Mouse (Mus musculus): ENCODE results near the gene Bcl9l. TPM values are rescaled to one million over a fixed set of nuclear protein-coding genes. Genes with fewer than 3 reads are reported as not detected.
"Not testable (repeated sequence)": the region's sequence is repeated elsewhere in the genome, so short reads cannot be mapped to it uniquely, and the experiment has no call there.

Gene Bcl9l
- polyA plus RNA-seq (2014; fragmentation: Nextera tagmentation; extraction: Ambion mirVana): 12.6 and 14.9 TPM in 2 replicates

- Histone ChIP-seq H3K36me3 (ENCODE audit: control insufficient read depth, insufficient read depth, low read length) (no peaks in the 10 kb centered on the region), H3K4me1 (ENCODE audit: control insufficient read depth, insufficient read depth, low read length) (peaks cover 45% of the 10 kb centered on the region), H3K4me2 (ENCODE audit: low read length) (peak within 1 kb of the TSS; percentile 99), H3K9me3 (ENCODE audit: control insufficient read depth, low read length) (no peaks in the 10 kb centered on the region), H3K4me3 (replicated peaks; ENCODE audit: low read depth, low read length) (peak within 1 kb of the TSS; percentile 77), H3K9ac (replicated peaks; ENCODE audit: low read length) (peak within 1 kb of the TSS; percentile 90), H3K27me3 (ENCODE audit: control insufficient read depth, insufficient read depth, low read length) (no peaks in the 10 kb centered on the region), H3K27ac (replicated peaks; ENCODE audit: low read depth, low read length) (peak within 1 kb of the TSS; percentile 97)
- DNase-seq (peak; percentile 96), ATAC-seq (ENCODE audit: low FRiP score, low TSS enrichment) (peak; percentile 70)
- under 1% methylated on average over 30 of the region's 31 CpGs for WGBS
Observed at GRCm38 (mm10) chr9:44482552-44482951, at the start of gene Bcl9l. TSS of gene Bcl9l (plus strand) at chr9:44482825.

- H3K27me3 ChIP-seq (ENCODE audit: control insufficient read depth, insufficient read depth, low read length): no peaks in the 10 kb centered on the region
- no peak overlapping the region for H3K4me3 ChIP-seq (replicated peaks; ENCODE audit: low read depth, low read length)
- ATAC-seq (ENCODE audit: low FRiP score, low TSS enrichment) (no peak), DNase-seq (no peak)
- no peaks in the 10 kb centered on the region for H3K9me3 ChIP-seq (ENCODE audit: control insufficient read depth, low read length)
- H3K4me1 ChIP-seq (ENCODE audit: control insufficient read depth, insufficient read depth, low read length): no peaks in the 10 kb centered on the region
- no peaks in the 10 kb centered on the region for H3K36me3 ChIP-seq (ENCODE audit: control insufficient read depth, insufficient read depth, low read length)
- no peak overlapping the region for H3K4me2 ChIP-seq (ENCODE audit: low read length)
- H3K27ac ChIP-seq (replicated peaks; ENCODE audit: low read depth, low read length): no peak overlapping the region
- no peak overlapping the region for H3K9ac ChIP-seq (replicated peaks; ENCODE audit: low read length)
- 83% methylated on average over 6 of the region's 6 CpGs for WGBS
Observed at GRCm38 (mm10) chr9:44435747-44436146, 46.9 kb upstream of the Bcl9l start.

- WGBS: 84% methylated on average over 19 of the region's 19 CpGs
- H3K9ac ChIP-seq (replicated peaks; ENCODE audit: low read length): no peak within 1 kb of the TSS
- no peak within 1 kb of the TSS for H3K4me3 ChIP-seq (replicated peaks; ENCODE audit: low read depth, low read length)
- DNase-seq: no peak
- ATAC-seq (ENCODE audit: low FRiP score, low TSS enrichment): no peak
- H3K36me3 ChIP-seq (ENCODE audit: control insufficient read depth, insufficient read depth, low read length): no peaks in the 10 kb centered on the region
- H3K4me2 ChIP-seq (ENCODE audit: low read length): no peak within 1 kb of the TSS
- H3K4me1 ChIP-seq (ENCODE audit: control insufficient read depth, insufficient read depth, low read length): no peaks in the 10 kb centered on the region
- H3K27ac ChIP-seq (replicated peaks; ENCODE audit: low read depth, low read length): no peak within 1 kb of the TSS
- H3K9me3 ChIP-seq (ENCODE audit: control insufficient read depth, low read length): no peaks in the 10 kb centered on the region
- H3K27me3 ChIP-seq (ENCODE audit: control insufficient read depth, insufficient read depth, low read length): no peaks in the 10 kb centered on the region
Observed at GRCm38 (mm10) chr9:44440961-44441360, 41.7 kb upstream of the Bcl9l start, which contains the start of gene Foxr1. TSS of gene Foxr1 (minus strand) at chr9:44441136.

- DNase-seq; H3K4me3 ChIP-seq (replicated peaks; ENCODE audit: low read depth, low read length); H3K27ac ChIP-seq (replicated peaks; ENCODE audit: low read depth, low read length); H3K9me3 ChIP-seq (ENCODE audit: control insufficient read depth, low read length); H3K36me3 ChIP-seq (ENCODE audit: control insufficient read depth, insufficient read depth, low read length); H3K9ac ChIP-seq (replicated peaks; ENCODE audit: low read length); H3K27me3 ChIP-seq (ENCODE audit: control insufficient read depth, insufficient read depth, low read length); H3K4me2 ChIP-seq (ENCODE audit: low read length); ATAC-seq (ENCODE audit: low FRiP score, low TSS enrichment); H3K4me1 ChIP-seq (ENCODE audit: control insufficient read depth, insufficient read depth, low read length): not testable (repeated sequence)
- 85% methylated on average over 7 of the region's 7 CpGs for WGBS
Observed at GRCm38 (mm10) chr9:44444402-44445025, 38.1 kb upstream of the Bcl9l start.

- Histone ChIP-seq H3K36me3 (ENCODE audit: control insufficient read depth, insufficient read depth, low read length) (no peaks in the 10 kb centered on the region), H3K4me2 (ENCODE audit: low read length) (no peak overlapping the region), H3K9me3 (ENCODE audit: control insufficient read depth, low read length) (no peaks in the 10 kb centered on the region), H3K9ac (replicated peaks; ENCODE audit: low read length) (no peak overlapping the region), H3K4me1 (ENCODE audit: control insufficient read depth, insufficient read depth, low read length) (peaks cover 7% of the 10 kb centered on the region), H3K27ac (replicated peaks; ENCODE audit: low read depth, low read length) (no peak overlapping the region), H3K4me3 (replicated peaks; ENCODE audit: low read depth, low read length) (no peak overlapping the region), H3K27me3 (ENCODE audit: control insufficient read depth, insufficient read depth, low read length) (no peaks in the 10 kb centered on the region)
- DNase-seq: no peak
- no peak for ATAC-seq (ENCODE audit: low FRiP score, low TSS enrichment)
Observed at GRCm38 (mm10) chr9:44450387-44450786, 32.2 kb upstream of the Bcl9l start.

- DNase-seq: peak; percentile 93
- H3K27ac ChIP-seq (replicated peaks; ENCODE audit: low read depth, low read length): no peak overlapping the region
- ATAC-seq (ENCODE audit: low FRiP score, low TSS enrichment): peak; percentile 62
Observed at GRCm38 (mm10) chr9:44454132-44454890, 28.3 kb upstream of the Bcl9l start.

GRCm38 (mm10) chr9:44454891-44455220 is 27.8 kb upstream of the Bcl9l start, which contains the start of gene Upk2:
TSS of gene Upk2 (minus strand) at chr9:44454976.
- 0 out of 2 replicates have a peak within 1 kb of the TSS, but pooled peaks have one; percentile 0 for H3K9ac ChIP-seq (replicated peaks; ENCODE audit: low read length)
- H3K4me3 ChIP-seq (replicated peaks; ENCODE audit: low read depth, low read length): no peak within 1 kb of the TSS
- 25% methylated on average over 4 of the region's 4 CpGs for WGBS
- no peak within 1 kb of the TSS for H3K27ac ChIP-seq (replicated peaks; ENCODE audit: low read depth, low read length)
- H3K36me3 ChIP-seq (ENCODE audit: control insufficient read depth, insufficient read depth, low read length): no peaks in the 10 kb centered on the region
- H3K9me3 ChIP-seq (ENCODE audit: control insufficient read depth, low read length): no peaks in the 10 kb centered on the region
- ATAC-seq (ENCODE audit: low FRiP score, low TSS enrichment): no peak
- no peak within 1 kb of the TSS for H3K4me2 ChIP-seq (ENCODE audit: low read length)
- peak; percentile 21 for DNase-seq
- peaks cover 32% of the 10 kb centered on the region for H3K4me1 ChIP-seq (ENCODE audit: control insufficient read depth, insufficient read depth, low read length)
- no peaks in the 10 kb centered on the region for H3K27me3 ChIP-seq (ENCODE audit: control insufficient read depth, insufficient read depth, low read length)

More at GRCm38 (mm10) chr9:44454132-44454890, 28.3 kb upstream of the Bcl9l start:
- H3K9me3 ChIP-seq (ENCODE audit: control insufficient read depth, low read length): no peaks in the 10 kb centered on the region
- H3K27me3 ChIP-seq (ENCODE audit: control insufficient read depth, insufficient read depth, low read length): no peaks in the 10 kb centered on the region
- H3K36me3 ChIP-seq (ENCODE audit: control insufficient read depth, insufficient read depth, low read length): no peaks in the 10 kb centered on the region
- H3K4me3 ChIP-seq (replicated peaks; ENCODE audit: low read depth, low read length): no peak overlapping the region
- H3K9ac ChIP-seq (replicated peaks; ENCODE audit: low read length): no peak overlapping the region
- H3K4me1 ChIP-seq (ENCODE audit: control insufficient read depth, insufficient read depth, low read length): peaks cover 32% of the 10 kb centered on the region
- 10% methylated on average over 14 of the region's 14 CpGs for WGBS
- H3K4me2 ChIP-seq (ENCODE audit: low read length): no peak overlapping the region

- ATAC-seq (ENCODE audit: low FRiP score, low TSS enrichment): peak; percentile 94
- Histone ChIP-seq H3K4me2 (ENCODE audit: low read length) (peak overlapping the region; percentile 53), H3K27ac (replicated peaks; ENCODE audit: low read depth, low read length) (peak overlapping the region; percentile 93), H3K4me3 (replicated peaks; ENCODE audit: low read depth, low read length) (peak overlapping the region; percentile 28), H3K9ac (replicated peaks; ENCODE audit: low read length) (peak overlapping the region; percentile 37), H3K36me3 (ENCODE audit: control insufficient read depth, insufficient read depth, low read length) (no peaks in the 10 kb centered on the region), H3K9me3 (ENCODE audit: control insufficient read depth, low read length) (no peaks in the 10 kb centered on the region), H3K27me3 (ENCODE audit: control insufficient read depth, insufficient read depth, low read length) (no peaks in the 10 kb centered on the region), H3K4me1 (ENCODE audit: control insufficient read depth, insufficient read depth, low read length) (peaks cover 32% of the 10 kb centered on the region)
- WGBS: 0% methylated on average over 11 of the region's 11 CpGs
- peak; percentile 98 for DNase-seq
Observed at GRCm38 (mm10) chr9:44457035-44457742, 25.4 kb upstream of the Bcl9l start.
